Mouse (Mus musculus) ES-Bruce4 (cell line): ENCODE data around the gene Erp27. TPM values are rescaled to one million over a fixed set of nuclear protein-coding genes. Genes with fewer than 3 reads are reported as not detected.

Source experiments
- H3K27ac ChIP-seq: 2 replicates; pipeline ENCODE4 v1.5.1; 2012; ENCODE audit warnings: low read length, inconsistent platforms; ENCODE audit not compliant: insufficient read depth
- H3K27me3 ChIP-seq: 2 replicates; pipeline ENCODE4 v1.6.1; 2012; ENCODE audit warnings: mild to moderate bottlenecking, low read length, inconsistent platforms; ENCODE audit not compliant: control insufficient read depth, poor library complexity, insufficient read depth, severe bottlenecking
- H3K36me3 ChIP-seq: 2 replicates; pipeline ENCODE4 v1.6.1; 2012; ENCODE audit warnings: inconsistent platforms, mild to moderate bottlenecking, low read length, moderate library complexity; ENCODE audit not compliant: control insufficient read depth, poor library complexity, insufficient read depth, severe bottlenecking
- H3K4me1 ChIP-seq: one replicate; pipeline ENCODE4 v1.8.1; 2011; ENCODE audit warnings: low read length; ENCODE audit not compliant: control insufficient read depth, insufficient read depth
- H3K4me3 ChIP-seq: 2 replicates; pipeline ENCODE4 v1.5.1; 2011; ENCODE audit warnings: low read depth, mild to moderate bottlenecking, low read length
- H3K9ac ChIP-seq: 2 replicates; pipeline ENCODE4 v1.6.1; 2012; ENCODE audit warnings: low read depth, mild to moderate bottlenecking, inconsistent platforms; ENCODE audit not compliant: poor library complexity, severe bottlenecking
- H3K9me3 ChIP-seq: replicated peaks from 2 replicates; pipeline ENCODE4 v1.6.1; 2012; ENCODE audit warnings: mild to moderate bottlenecking, low read length, inconsistent platforms; ENCODE audit not compliant: control insufficient read depth, poor library complexity, insufficient read depth, severe bottlenecking
- CTCF ChIP-seq: IDR thresholded peaks from one replicate; pipeline ENCODE4 v1.8.1; 2011; ENCODE audit warnings: low read depth, low read length
- EP300 ChIP-seq: IDR thresholded peaks from 2 replicates; pipeline ENCODE4 v1.6.1; 2011; ENCODE audit warnings: low read depth, low read length; ENCODE audit not compliant: insufficient read depth
- POLR2A ChIP-seq: IDR thresholded peaks from one replicate; pipeline ENCODE4 v1.8.1; 2011; ENCODE audit warnings: low read length; ENCODE audit not compliant: insufficient read depth
- polyA plus RNA-seq: library from polyadenylated mRNA; stranded (reverse); fragments of >200 nt; gene quantifications from 2 replicates; pipeline ENCODE4 v1.2.4, GENCODE M21; 2011; ENCODE audit warnings: low read depth; ENCODE audit not compliant: missing spikeins, insufficient read depth, insufficient read length

Erp27 gene
- polyA plus RNA-seq, 1 experiment, result not detected

DNA sequence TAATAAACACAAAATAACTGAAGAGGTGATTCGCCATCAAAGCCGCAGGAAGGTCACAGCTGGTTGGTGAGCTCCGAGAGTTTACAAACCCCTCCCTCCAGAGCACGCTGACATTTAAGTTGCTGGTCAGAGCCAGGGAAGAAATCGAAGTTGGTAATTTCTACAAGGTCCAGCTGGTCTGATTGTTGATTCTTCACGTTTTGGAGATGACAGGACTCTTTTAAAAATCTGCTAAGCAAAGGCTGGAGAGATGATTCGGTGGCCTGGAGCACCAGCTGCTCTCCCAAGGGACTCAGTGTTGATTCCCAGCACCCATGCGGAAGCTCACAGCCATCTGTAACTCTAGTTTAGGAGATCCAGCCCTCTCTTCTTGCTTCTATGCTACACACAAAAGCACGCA is 14.4 kb upstream of the Erp27 start:
- no peak overlapping the region for H3K27ac ChIP-seq
- no peak overlapping the region for H3K4me3 ChIP-seq

DNA sequence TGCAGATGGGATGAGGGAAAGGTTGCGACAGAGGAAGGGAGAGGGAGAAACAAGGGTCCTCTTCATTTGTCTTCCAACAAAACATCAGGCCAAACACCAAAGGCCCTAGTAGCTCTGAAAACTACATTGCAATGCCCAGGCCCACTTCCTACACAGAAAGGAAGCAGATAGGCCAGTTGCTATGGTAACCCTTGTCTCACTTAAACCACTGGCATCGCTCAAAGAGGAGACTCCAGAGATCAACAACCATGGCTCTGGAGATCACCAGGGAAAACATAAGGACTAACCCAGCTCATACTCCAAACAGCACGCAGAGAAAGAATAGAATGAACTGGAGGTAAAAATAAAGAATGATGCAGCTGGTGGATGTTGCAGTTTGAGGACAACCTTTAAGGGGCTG is 13.3 kb upstream of the Erp27 start:
- Histone ChIP-seq H3K27me3 (no peaks in the 10 kb centered on the region), H3K4me3 (no peak overlapping the region), H3K9ac (no peak overlapping the region), H3K27ac (no peak overlapping the region), H3K36me3 (no peaks in the 10 kb centered on the region), H3K9me3 (no peaks in the 10 kb centered on the region; the same call in 1 of the 2 replicates), H3K4me1 (no peaks in the 10 kb centered on the region)
- no peak for TF ChIP-seq EP300
- no peak for TF ChIP-seq POLR2A
- TF ChIP-seq CTCF, result no peak

More for the DNA sequence above, 14.4 kb upstream of the Erp27 start:
- no peak overlapping the region for H3K9ac ChIP-seq
- no peaks in the 10 kb centered on the region; the same call in 1 of the 2 replicates for H3K9me3 ChIP-seq
- H3K36me3 ChIP-seq, result no peaks in the 10 kb centered on the region
- H3K27me3 ChIP-seq, result no peaks in the 10 kb centered on the region
- no peaks in the 10 kb centered on the region for H3K4me1 ChIP-seq
- no peak for TF ChIP-seq EP300
- TF ChIP-seq CTCF, result no peak
- no peak for TF ChIP-seq POLR2A

GRCm38 (mm10) chr6:136934068-136934467 is 12.1 kb upstream of the Erp27 start:
- Histone ChIP-seq H3K4me3 (no peak overlapping the region), H3K9ac (no peak overlapping the region), H3K27me3 (no peaks in the 10 kb centered on the region), H3K4me1 (no peaks in the 10 kb centered on the region), H3K27ac (no peak overlapping the region), H3K9me3 (no peaks in the 10 kb centered on the region), H3K36me3 (no peaks in the 10 kb centered on the region)
- no peak for TF ChIP-seq POLR2A
- TF ChIP-seq EP300, result no peak

- no peaks in the 10 kb centered on the region for H3K4me1 ChIP-seq
- H3K4me3 ChIP-seq, result no peak overlapping the region
- no peaks in the 10 kb centered on the region for H3K9me3 ChIP-seq
- H3K36me3 ChIP-seq, result no peaks in the 10 kb centered on the region
- no peak overlapping the region for H3K9ac ChIP-seq
- TF ChIP-seq POLR2A (no peak), CTCF (no peak), EP300 (no peak)
- no peak overlapping the region for H3K27ac ChIP-seq
- H3K27me3 ChIP-seq, result no peaks in the 10 kb centered on the region
These were observed 9.3 kb upstream of the Erp27 start for GRCm38 (mm10) chr6:136931246-136931645.

DNA sequence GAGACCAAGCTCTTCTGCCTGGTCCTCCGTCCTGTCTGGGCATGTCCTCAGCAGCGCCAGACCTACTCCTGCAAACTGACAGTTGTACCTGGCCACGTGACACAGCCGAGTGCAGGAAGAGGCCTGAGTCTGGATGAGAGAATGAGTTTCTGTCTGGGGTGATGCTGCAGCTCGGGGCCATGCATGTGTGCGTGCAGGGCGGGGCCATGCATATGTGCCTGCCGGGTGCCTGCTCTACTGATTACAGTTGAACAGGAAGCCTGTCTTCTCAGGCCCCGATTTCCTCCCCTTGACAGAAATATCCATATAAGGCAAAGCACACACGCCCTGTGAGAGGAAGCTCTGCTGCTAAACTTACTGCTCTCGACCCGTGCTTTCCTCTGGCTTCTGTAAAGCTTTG is 8.7 kb upstream of the Erp27 start:
- peak; percentile 81; the same call in 1 of the 2 replicates for TF ChIP-seq EP300
- no peak for TF ChIP-seq POLR2A
- no peak for TF ChIP-seq CTCF
- H3K27me3 ChIP-seq, result no peaks in the 10 kb centered on the region
- H3K4me3 ChIP-seq, result no peak overlapping the region
- H3K27ac ChIP-seq, result no peak overlapping the region
- no peaks in the 10 kb centered on the region for H3K9me3 ChIP-seq
- no peak overlapping the region for H3K9ac ChIP-seq
- no peaks in the 10 kb centered on the region for H3K36me3 ChIP-seq
- no peaks in the 10 kb centered on the region for H3K4me1 ChIP-seq

GRCm38 (mm10) chr6:136927626-136928025 is 5.6 kb upstream of the Erp27 start:
- TF ChIP-seq EP300 (no peak), CTCF (no peak), POLR2A (no peak)
- no peaks in the 10 kb centered on the region for H3K27me3 ChIP-seq
- no peak overlapping the region for H3K4me3 ChIP-seq

More at GRCm38 (mm10) chr6:136927626-136928025, 5.6 kb upstream of the Erp27 start:
- Histone ChIP-seq H3K9ac (no peak overlapping the region), H3K27ac (no peak overlapping the region), H3K36me3 (no peaks in the 10 kb centered on the region), H3K9me3 (no peaks in the 10 kb centered on the region), H3K4me1 (no peaks in the 10 kb centered on the region)
